Mouse (Mus musculus): ENCODE results near the gene Dtd1. TPM values are rescaled to one million over a fixed set of nuclear protein-coding genes. Genes with fewer than 3 reads are reported as not detected.

Dtd1 gene
- polyA plus RNA-seq, 1 experiment = 68.5 TPM

GRCm38 (mm10) chr2:144764116-144764788 is 164.6 kb downstream of the Dtd1 start:
- DNase-seq (ENCODE audit: extremely low spot score in 1 of 2, low spot score in 1 of 2) = no peak

- no peak for DNase-seq (ENCODE audit: extremely low spot score in 1 of 2, low spot score in 1 of 2)
Measured at GRCm38 (mm10) chr2:144765219-144765618, 165.5 kb downstream of the Dtd1 start.

GRCm38 (mm10) chr2:144768375-144769117 is 168.8 kb downstream of the Dtd1 start:
- no peak for DNase-seq (ENCODE audit: extremely low spot score in 1 of 2, low spot score in 1 of 2)

GRCm38 (mm10) chr2:144769118-144769496 is 169.4 kb downstream of the Dtd1 start:
- DNase-seq (ENCODE audit: extremely low spot score in 1 of 2, low spot score in 1 of 2) = no peak

- no peak for DNase-seq (ENCODE audit: extremely low spot score in 1 of 2, low spot score in 1 of 2)
Measured at GRCm38 (mm10) chr2:144769556-144769955, 169.9 kb downstream of the Dtd1 start.

GRCm38 (mm10) chr2:144770452-144770941 is 170.8 kb downstream of the Dtd1 start:
- no peak for DNase-seq (ENCODE audit: extremely low spot score in 1 of 2, low spot score in 1 of 2)

GRCm38 (mm10) chr2:144771841-144772240 is 172.1 kb downstream of the Dtd1 start:
- DNase-seq (ENCODE audit: extremely low spot score in 1 of 2, low spot score in 1 of 2) = no peak

- no peak for DNase-seq (ENCODE audit: extremely low spot score in 1 of 2, low spot score in 1 of 2)
Measured at GRCm38 (mm10) chr2:144774636-144775160, 175.0 kb downstream of the Dtd1 start.

GRCm38 (mm10) chr2:144775626-144776025 is 175.9 kb downstream of the Dtd1 start:
- no peak for DNase-seq (ENCODE audit: extremely low spot score in 1 of 2, low spot score in 1 of 2)

GRCm38 (mm10) chr2:144779263-144779662 is 179.6 kb downstream of the Dtd1 start:
- no peak for DNase-seq (ENCODE audit: extremely low spot score in 1 of 2, low spot score in 1 of 2)

GRCm38 (mm10) chr2:144780731-144781130 is 181.0 kb downstream of the Dtd1 start:
- no peak for DNase-seq (ENCODE audit: extremely low spot score in 1 of 2, low spot score in 1 of 2)

- no peak for DNase-seq (ENCODE audit: extremely low spot score in 1 of 2, low spot score in 1 of 2)
Measured at GRCm38 (mm10) chr2:144781871-144782270, 182.2 kb downstream of the Dtd1 start.

GRCm38 (mm10) chr2:144782481-144782880 is 182.8 kb downstream of the Dtd1 start:
- no peak for DNase-seq (ENCODE audit: extremely low spot score in 1 of 2, low spot score in 1 of 2)

- DNase-seq (ENCODE audit: extremely low spot score in 1 of 2, low spot score in 1 of 2) = no peak
Measured at GRCm38 (mm10) chr2:144783190-144783589, 183.5 kb downstream of the Dtd1 start.

GRCm38 (mm10) chr2:144783831-144784230 is 184.1 kb downstream of the Dtd1 start:
- DNase-seq (ENCODE audit: extremely low spot score in 1 of 2, low spot score in 1 of 2) = no peak

- peak; percentile 65 to 66 for DNase-seq (ENCODE audit: extremely low spot score in 1 of 2, low spot score in 1 of 2)
Measured at GRCm38 (mm10) chr2:144791671-144792294, 192.1 kb downstream of the Dtd1 start.

- DNase-seq (ENCODE audit: extremely low spot score in 1 of 2, low spot score in 1 of 2) = no peak
Measured at GRCm38 (mm10) chr2:144797515-144797914, 197.8 kb downstream of the Dtd1 start.

- no peak for DNase-seq (ENCODE audit: extremely low spot score in 1 of 2, low spot score in 1 of 2)
Measured at GRCm38 (mm10) chr2:144807766-144808754, 208.4 kb downstream of the Dtd1 start.

Data from frontal cortex, adult 2 months (tissue).